Comparison of ENCODE assay signal across 8 mouse cellular contexts in genomic region chr13:37482038-37482437, GRCm38 (mm10).
A peak's percentile ranks its signal among the peaks of the same experiment; 100 is the strongest.
DNase-seq lines count a peak whose midpoint lies in the region; ATAC-seq lines count a peak whose summit lies in the region.

No protein-coding gene starts in this region.

- ATAC-seq in neural tube, embryonic 13.5 days (ENCODE audit: low read depth), result no peak
- no peak for ATAC-seq in heart, embryonic 14.5 days (ENCODE audit: insufficient number of reproducible peaks, insufficient read depth, low FRiP score, low read depth)
- no peak for ATAC-seq in limb, embryonic 13.5 days (ENCODE audit: low FRiP score, low read depth)
- no peak for ATAC-seq in stomach, embryonic 16.5 days (ENCODE audit: insufficient read depth, low FRiP score)

- H3K4me1 ChIP-seq in neural tube, embryonic 13.5 days (replicated peaks), result peaks cover 24% of the 10 kb centered on the region
- H3K4me1 ChIP-seq in heart, embryonic 14.5 days (ENCODE audit: control insufficient read depth in 2 of 2, insufficient read depth in 2 of 2, low read length in 2 of 2), result peaks cover 28 to 39% of the 10 kb centered on the region in 2 experiments
- H3K4me1 ChIP-seq in limb, embryonic 13.5 days, result peaks cover 38% of the 10 kb centered on the region
- H3K4me1 ChIP-seq in stomach, embryonic 16.5 days (ENCODE audit: control insufficient read depth, insufficient read depth, low read length), result peaks cover 30% of the 10 kb centered on the region

- 56% methylated on average over 2 of the region's 2 CpGs for WGBS in neural tube, embryonic 13.5 days
- WGBS in heart, embryonic 14.5 days, result 23% methylated on average over 2 of the region's 2 CpGs
- WGBS in limb, embryonic 13.5 days, result 46% methylated on average over 2 of the region's 2 CpGs
- 29% methylated on average over 2 of the region's 2 CpGs for WGBS in stomach, embryonic 16.5 days

- no peak overlapping the region for H3K4me2 ChIP-seq in neural tube, embryonic 13.5 days
- peak overlapping the region; percentile 16; the same call in 1 of the 2 replicates for H3K4me2 ChIP-seq in heart, embryonic 14.5 days (ENCODE audit: low read length)
- H3K4me2 ChIP-seq in limb, embryonic 13.5 days (replicated peaks), result no peak overlapping the region
- H3K4me2 ChIP-seq in stomach, embryonic 16.5 days (ENCODE audit: low read depth, low read length), result no peak overlapping the region

- no peak overlapping the region for H3K4me3 ChIP-seq in neural tube, embryonic 13.5 days
- no peak overlapping the region for H3K4me3 ChIP-seq in heart, embryonic 14.5 days (ENCODE audit: control insufficient read depth in 1 of 2, insufficient read depth in 1 of 2, low read depth in 1 of 2, low read length in 2 of 2)
- H3K4me3 ChIP-seq in limb, embryonic 13.5 days, result no peak overlapping the region
- no peak overlapping the region for H3K4me3 ChIP-seq in stomach, embryonic 16.5 days (replicated peaks; ENCODE audit: low read length)

- no peaks in the 10 kb centered on the region for H3K27me3 ChIP-seq in neural tube, embryonic 13.5 days
- H3K27me3 ChIP-seq in heart, embryonic 14.5 days (ENCODE audit: control insufficient read depth, insufficient read depth, low read length), result no peaks in the 10 kb centered on the region
- H3K27me3 ChIP-seq in limb, embryonic 13.5 days, result no peaks in the 10 kb centered on the region
- H3K27me3 ChIP-seq in stomach, embryonic 16.5 days (ENCODE audit: control insufficient read depth, insufficient read depth, low read length), result no peaks in the 10 kb centered on the region

- H3K9me3 ChIP-seq in neural tube, embryonic 13.5 days, result no peaks in the 10 kb centered on the region
- H3K9me3 ChIP-seq in heart, embryonic 14.5 days (ENCODE audit: control insufficient read depth, low read length), result no peaks in the 10 kb centered on the region
- H3K9me3 ChIP-seq in limb, embryonic 13.5 days, result no peaks in the 10 kb centered on the region
- H3K9me3 ChIP-seq in stomach, embryonic 16.5 days (replicated peaks; ENCODE audit: control insufficient read depth, low read length), result no peaks in the 10 kb centered on the region

- no peak overlapping the region for H3K9ac ChIP-seq in neural tube, embryonic 13.5 days
- no peak overlapping the region; the same call in 1 of the 2 replicates for H3K9ac ChIP-seq in heart, embryonic 14.5 days (ENCODE audit: low read length)
- H3K9ac ChIP-seq in limb, embryonic 13.5 days, result no peak overlapping the region
- H3K9ac ChIP-seq in stomach, embryonic 16.5 days (ENCODE audit: low read length), result peak overlapping the region; percentile 58; the same call in 1 of the 2 replicates

- H3K36me3 ChIP-seq in neural tube, embryonic 13.5 days, result no peaks in the 10 kb centered on the region
- no peaks in the 10 kb centered on the region for H3K36me3 ChIP-seq in heart, embryonic 14.5 days (ENCODE audit: control insufficient read depth, insufficient read depth, low read length)
- H3K36me3 ChIP-seq in limb, embryonic 13.5 days, result no peaks in the 10 kb centered on the region
- no peaks in the 10 kb centered on the region for H3K36me3 ChIP-seq in stomach, embryonic 16.5 days (ENCODE audit: control insufficient read depth, insufficient read depth, low read length)

- peak overlapping the region; percentile 28 for H3K27ac ChIP-seq in neural tube, embryonic 13.5 days (replicated peaks)
- peak overlapping the region; percentile 89 to 95 for H3K27ac ChIP-seq in heart, embryonic 14.5 days (replicated peaks in 1 of 2; ENCODE audit: control insufficient read depth in 1 of 2, insufficient read depth in 1 of 2, low read depth in 2 of 2, low read length in 2 of 2)
- peak overlapping the region; percentile 87; the same call in 1 of the 2 replicates for H3K27ac ChIP-seq in limb, embryonic 13.5 days
- H3K27ac ChIP-seq in stomach, embryonic 16.5 days (ENCODE audit: low read length), result peak overlapping the region; percentile 89

- no peak for DNase-seq in neural tube, embryonic 10.5 days (ENCODE audit: extremely low spot score, low spot score)
- DNase-seq in spleen, adult 18-20 months, result no peak
- no peak for DNase-seq in ovary, adult 18-20 months (ENCODE audit: low spot score)
- no peak for DNase-seq in thymus, postnatal 14 days

Comparison
In these comparisons a context has a peak if more than half of its experiments do, and no peak if none do; other contexts are left out.
1. H3K27ac ChIP-seq: peak in every context shown above with its lines; median percentile 92 in heart, embryonic 14.5 days; 89 in stomach, embryonic 16.5 days; 87 in limb, embryonic 13.5 days; 28 in neural tube, embryonic 13.5 days.